Mouse (Mus musculus) activated CD4-positive, CD25-positive, alpha-beta regulatory T cell, adult 9 weeks (primary cell): Measurements from ENCODE around the gene Marf1. TPM values are rescaled to one million over a fixed set of nuclear protein-coding genes. Genes with fewer than 3 reads are reported as not detected.

Source experiments
- polyA plus RNA-seq: library from polyadenylated mRNA; unstranded; fragments of 100-300 nt; shearing (Covaris generic); gene quantifications from one replicate; pipeline ENCODE4 v1.2.1, GENCODE M21; 2017

Marf1 gene
- polyA plus RNA-seq: 6.9 TPM

GRCm38 (mm10) chr16:14162988-14163416, at the start of gene Marf1, which contains the start of gene Nde1:
Gene Marf1, minus strand, starts transcription at chr16:14163351.
Gene Nde1, plus strand, starts transcription at chr16:14163275.

Other genes starting within 250 kb of the Marf1 start
- not detected for gene 2900011O08Rik, start 176.7 kb downstream of the Marf1 start, polyA plus RNA-seq
- not detected for gene Ifitm7, start 176.5 kb downstream of the Marf1 start, polyA plus RNA-seq
- gene Nde1, start 76 bp downstream of the Marf1 start, polyA plus RNA-seq: 105 TPM
- 0.06 TPM for gene Myh11, start 128.0 kb upstream of the Marf1 start, polyA plus RNA-seq
- 110 TPM for gene Fopnl, start 154.1 kb upstream of the Marf1 start, polyA plus RNA-seq
- gene Abcc1, start 198.2 kb upstream of the Marf1 start, polyA plus RNA-seq: 47.0 TPM